Mouse (Mus musculus): ENCODE results near the gene E2f8. TPM values are rescaled to one million over a fixed set of nuclear protein-coding genes. Genes with fewer than 3 reads are reported as not detected.

Gene E2f8
- total RNA-seq, 2 experiments from 2014 or later, result 0.33 to 0.67 TPM

Other genes with a start within 250 kb of the E2f8 start
- gene Mrgprb3, start 237.8 kb downstream of the E2f8 start, total RNA-seq (2021), result not detected
- gene Zdhhc13, start 92.6 kb downstream of the E2f8 start, total RNA-seq (2021), result 1 to 10 TPM; 3.9 to 4.1 TPM
- gene Csrp3, start 33.6 kb downstream of the E2f8 start, total RNA-seq (2021), result 1,000 to 10,000 TPM in 1 of 2 experiments, 100 to 1,000 TPM in 1; 118 to 1,199 TPM
- 10 to 100 TPM; 29.5 to 30.0 TPM for gene Nav2, start 27.1 kb upstream of the E2f8 start, total RNA-seq (2021)

All from gastrocnemius, postnatal 25 days (tissue).